Mouse (Mus musculus): ENCODE data around the gene Dbn1. TPM values are rescaled to one million over a fixed set of nuclear protein-coding genes. Genes with fewer than 3 reads are reported as not detected.

Gene Dbn1
- total and polyA plus RNA-seq, 3 experiments: 0.09 to 3.1 (median 0.59) TPM

- H3K79me2 ChIP-seq (replicated peaks; ENCODE audit: control insufficient read depth, extremely low read depth, insufficient read depth, poor library complexity, severe bottlenecking): no peaks in the 10 kb centered on the region
- no peak for DNase-seq (ENCODE audit: extremely low read depth)
Measured at GRCm38 (mm10) chr13:55465830-55466440, 22.0 kb downstream of the Dbn1 start.

DNA sequence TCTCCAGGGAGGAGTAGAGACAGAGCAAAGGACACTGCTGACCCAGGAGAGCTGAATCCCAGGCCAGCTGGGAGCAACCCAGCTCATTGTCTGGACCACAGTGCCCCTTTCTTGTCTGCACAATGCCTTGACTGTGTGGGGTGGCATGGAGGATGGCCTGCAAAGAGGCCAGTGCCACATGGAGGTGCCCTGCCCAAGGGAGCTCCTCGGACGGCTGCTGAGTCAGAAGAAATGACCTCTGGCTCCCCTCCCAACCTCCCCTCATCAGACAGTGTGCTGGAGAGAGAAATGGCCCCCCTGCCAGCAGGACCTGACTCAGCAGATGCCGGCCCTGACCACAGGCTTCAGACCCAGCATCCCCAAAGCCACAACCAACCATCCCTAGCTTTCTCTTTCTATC, 22.7 kb downstream of the Dbn1 start:
- Histone ChIP-seq H3K27ac (ENCODE audit: insufficient read depth, low read depth) (no peak overlapping the region), H3K4me2 (ENCODE audit: insufficient read depth, low read depth, poor library complexity, severe bottlenecking) (no peak overlapping the region), H3K9ac (ENCODE audit: insufficient read depth, low read depth) (no peak overlapping the region), H3K4me3 (replicated peaks in 1 of 3; ENCODE audit: low read depth in 2 of 3, low read length in 2 of 3, poor library complexity in 1 of 3) (no peak overlapping the region), H3K79me2 (replicated peaks; ENCODE audit: control insufficient read depth, extremely low read depth, insufficient read depth, poor library complexity, severe bottlenecking) (no peaks in the 10 kb centered on the region), H3K27me3 (replicated peaks) (peaks cover 8% of the 10 kb centered on the region), H3K4me1 (ENCODE audit: control insufficient read depth in 1 of 2, insufficient read depth in 2 of 2) (peaks cover 0 to 37% of the 10 kb centered on the region in 2 experiments; a peak in 2 of 4 replicates), H3K36me3 (replicated peaks in 1 of 2; ENCODE audit: control insufficient read depth in 1 of 2, insufficient read depth in 1 of 2, low read length in 1 of 2) (peaks cover 32 to 62% of the 10 kb centered on the region in 2 experiments), H3K9me3 (replicated peaks; ENCODE audit: low read length) (no peaks in the 10 kb centered on the region)
- DNase-seq (ENCODE audit: extremely low read depth): no peak
- dilution Hi-C loops (cut with MboI; ENCODE audit: extremely low pct_ligation_motif_present, extremely low pct_unique_long_range_greater_than_20kb, low sequenced_read_pairs) (no loop called here), in situ Hi-C loops (cut with MboI; ENCODE audit: low pct_ligation_motif_present, low pct_unique_long_range_greater_than_20kb, low sequenced_read_pairs) (loop anchor here (5.0 kb wide), 1 partner anchor 38 kb away; the partner anchor contains the start of gene F12)
- TF ChIP-seq ZKSCAN1 (IDR thresholded peaks at IDR 0.05; ENCODE audit: borderline replicate concordance, low read depth, low read length) (no peak), SIN3A (IDR thresholded peaks at IDR 0.05; ENCODE audit: low read length) (no peak), KAT2A (IDR thresholded peaks at IDR 0.05; ENCODE audit: insufficient replicate concordance, low read length) (no peak), MAX (IDR thresholded peaks at IDR 0.05; ENCODE audit: low read length) (no peak), RCOR1 (conservative IDR thresholded peaks at IDR 0.05; ENCODE audit: low read depth, low read length) (no peak), JUND (conservative IDR thresholded peaks at IDR 0.05; ENCODE audit: low read depth, low read length) (no peak), USF1 (IDR thresholded peaks at IDR 0.05; ENCODE audit: low read depth, low read length) (no peak), ZC3H11A (IDR thresholded peaks at IDR 0.05; ENCODE audit: low read depth, low read length) (no peak), NELFE (IDR thresholded peaks at IDR 0.05; ENCODE audit: low read depth, low read length) (no peak), POLR2A (IDR thresholded peaks at IDR 0.05; ENCODE audit: low read depth, low read length) (no peak), ETS1 (conservative IDR thresholded peaks at IDR 0.05; ENCODE audit: low read depth, low read length) (no peak), CTCF (conservative IDR thresholded peaks at IDR 0.05 in 1 of 2, IDR thresholded peaks at IDR 0.05 in 1 of 2; ENCODE audit: low read depth in 2 of 2, low read length in 2 of 2) (no peak), JUN (IDR thresholded peaks at IDR 0.05; ENCODE audit: insufficient read depth, low read depth, low read length) (no peak), BHLHE40 (IDR thresholded peaks at IDR 0.05; ENCODE audit: low read depth, low read length) (no peak), RAD21 (IDR thresholded peaks at IDR 0.05; ENCODE audit: low read depth, low read length) (no peak), CHD2 (IDR thresholded peaks at IDR 0.05; ENCODE audit: low read length) (no peak), MAFK (IDR thresholded peaks at IDR 0.05; ENCODE audit: insufficient replicate concordance, low read length) (no peak), IRF4 (IDR thresholded peaks at IDR 0.05; ENCODE audit: low read depth, low read length) (no peak)

More at GRCm38 (mm10) chr13:55465830-55466440, 22.0 kb downstream of the Dbn1 start:
- TF ChIP-seq POLR2AphosphoS2 (IDR thresholded peaks at IDR 0.05; ENCODE audit: low read depth, low read length) (peak; percentile 24; the same call in 1 of the 2 replicates), ZC3H11A (IDR thresholded peaks at IDR 0.05; ENCODE audit: low read depth, low read length) (no peak)
- Histone ChIP-seq H3K4me1 (ENCODE audit: control insufficient read depth in 1 of 2, insufficient read depth in 2 of 2) (peaks cover 0 to 40% of the 10 kb centered on the region in 2 experiments; a peak in 3 of 4 replicates), H3K9ac (ENCODE audit: insufficient read depth, low read depth) (no peak overlapping the region), H3K4me3 (replicated peaks in 1 of 3; ENCODE audit: low read depth in 2 of 3, low read length in 2 of 3, poor library complexity in 1 of 3) (no peak overlapping the region), H3K9me3 (replicated peaks; ENCODE audit: low read length) (no peaks in the 10 kb centered on the region), H3K27me3 (replicated peaks) (peaks cover 15% of the 10 kb centered on the region), H3K36me3 (replicated peaks in 1 of 2; ENCODE audit: control insufficient read depth in 1 of 2, insufficient read depth in 1 of 2, low read length in 1 of 2) (peaks cover 24 to 54% of the 10 kb centered on the region in 2 experiments), H3K27ac (ENCODE audit: insufficient read depth, low read depth) (no peak overlapping the region), H3K4me2 (ENCODE audit: insufficient read depth, low read depth, poor library complexity, severe bottlenecking) (no peak overlapping the region)
- dilution Hi-C loops (cut with MboI; ENCODE audit: extremely low pct_ligation_motif_present, extremely low pct_unique_long_range_greater_than_20kb, low sequenced_read_pairs): no loop called here
- in situ Hi-C loops (cut with MboI; ENCODE audit: low pct_ligation_motif_present, low pct_unique_long_range_greater_than_20kb, low sequenced_read_pairs): loop anchor here (5.0 kb wide), 1 partner anchor 39 kb away; the partner anchor contains the start of gene F12
